Mouse (Mus musculus): Measurements from ENCODE around the gene Gm2663.
A peak's percentile ranks its signal among the peaks of the same experiment; 100 is the strongest.
"Not testable (repeated sequence)": the region's sequence is repeated elsewhere in the genome, so short reads cannot be mapped to it uniquely, and the experiment has no call there.

Gene Gm2663

DNA sequence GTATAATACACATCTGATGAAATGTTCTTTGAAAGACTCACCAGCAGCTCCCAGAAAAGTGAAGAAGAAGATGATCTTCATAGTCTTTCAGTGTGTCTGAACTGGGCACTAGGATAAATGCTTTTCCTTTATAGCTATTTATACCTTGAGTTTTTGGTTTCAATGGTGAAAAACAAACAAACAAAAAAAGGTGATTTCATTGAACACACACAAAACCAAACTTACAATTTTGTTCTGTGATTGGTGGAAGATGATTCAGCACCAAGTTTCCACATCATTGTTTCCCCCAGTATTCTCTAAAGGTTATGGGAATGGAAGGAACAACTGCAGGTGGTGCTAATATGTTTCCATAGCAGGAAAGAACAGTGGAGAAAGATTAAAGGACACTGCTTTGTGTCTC, at the start of gene Gm2663:
Gene Gm2663, minus strand, starts transcription at position 101 of the 400 bp plus-strand sequence.
- DNase-seq (ENCODE audit: low read depth, low spot score), result not testable (repeated sequence)

DNA sequence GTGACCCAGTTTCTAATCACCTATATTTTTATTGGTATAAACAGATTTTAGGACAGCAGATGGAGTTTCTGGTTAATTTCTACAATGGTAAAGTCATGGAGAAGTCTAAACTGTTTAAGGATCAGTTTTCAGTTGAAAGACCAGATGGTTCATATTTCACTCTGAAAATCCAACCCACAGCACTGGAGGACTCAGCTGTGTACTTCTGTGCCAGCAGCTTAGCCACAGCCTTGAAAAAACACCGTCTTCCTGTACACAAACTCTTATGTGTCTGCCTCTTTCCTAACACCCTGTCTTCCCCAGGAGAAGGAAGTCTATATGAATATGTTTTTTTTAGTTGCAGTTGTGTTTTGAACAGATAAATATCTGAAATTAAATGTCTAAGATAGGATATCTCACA, 49.3 kb upstream of the Gm2663 start:
- DNase-seq (ENCODE audit: low read depth, low spot score), result no peak

DNA sequence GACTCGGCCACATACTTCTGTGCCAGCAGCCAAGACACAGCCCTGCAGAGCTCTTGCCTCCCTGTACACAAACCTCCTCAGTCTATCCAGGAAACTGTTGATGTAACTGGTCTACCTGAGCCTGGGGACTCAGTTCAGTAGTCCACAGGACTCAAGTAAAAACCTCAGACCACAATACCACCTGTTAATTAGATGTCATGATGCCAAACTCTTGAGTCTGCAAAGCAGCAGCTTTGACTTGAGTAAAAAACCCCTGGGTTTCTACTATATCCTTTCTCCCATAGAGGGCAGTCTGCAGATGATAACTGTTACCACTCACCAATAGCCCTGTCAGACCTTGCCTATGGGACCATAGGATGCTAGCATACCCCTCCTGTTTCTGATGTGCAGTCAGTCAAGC, 48.7 kb upstream of the Gm2663 start:
- no peak for DNase-seq (ENCODE audit: low read depth, low spot score)

DNA sequence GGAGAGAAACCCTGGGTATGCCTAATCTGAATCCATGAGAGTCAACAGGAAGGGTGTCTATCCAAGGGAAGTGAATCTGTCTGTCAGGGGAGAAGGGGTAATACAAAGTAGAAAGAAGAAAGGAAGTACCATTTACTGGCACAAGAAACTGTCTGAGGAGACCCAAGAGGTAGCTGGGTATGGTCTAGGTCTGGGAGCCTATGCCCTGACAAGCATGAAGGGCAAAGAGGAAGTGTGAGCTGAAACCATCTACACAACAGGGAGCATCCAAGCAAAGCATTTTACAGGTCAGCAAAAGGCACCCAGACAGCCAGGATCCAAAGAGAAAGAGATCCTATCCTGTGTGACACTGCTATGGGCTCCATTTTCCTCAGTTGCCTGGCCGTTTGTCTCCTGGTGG, 47.9 kb upstream of the Gm2663 start:
- DNase-seq (ENCODE audit: low read depth, low spot score), result no peak

DNA sequence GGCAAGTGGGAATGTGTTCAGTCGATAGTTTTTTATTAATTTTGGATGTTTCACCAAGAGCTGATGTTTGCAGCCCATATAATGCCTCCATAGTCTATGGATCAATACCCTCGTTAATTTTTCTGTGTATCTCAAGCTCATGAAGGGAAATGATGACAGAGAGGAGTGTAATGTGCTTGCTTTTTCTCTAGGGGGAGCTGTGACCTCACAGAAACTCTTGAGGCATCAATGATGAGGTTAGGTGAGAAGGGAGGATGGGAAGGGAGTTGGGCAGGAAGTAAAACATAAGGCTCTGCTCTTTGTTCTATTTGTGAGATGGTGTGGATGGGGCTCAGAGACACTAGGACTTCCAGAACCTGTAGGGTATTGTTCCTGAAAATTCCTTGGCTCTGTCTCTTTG, 47.3 kb upstream of the Gm2663 start:
- DNase-seq (ENCODE audit: low read depth, low spot score), result no peak

DNA sequence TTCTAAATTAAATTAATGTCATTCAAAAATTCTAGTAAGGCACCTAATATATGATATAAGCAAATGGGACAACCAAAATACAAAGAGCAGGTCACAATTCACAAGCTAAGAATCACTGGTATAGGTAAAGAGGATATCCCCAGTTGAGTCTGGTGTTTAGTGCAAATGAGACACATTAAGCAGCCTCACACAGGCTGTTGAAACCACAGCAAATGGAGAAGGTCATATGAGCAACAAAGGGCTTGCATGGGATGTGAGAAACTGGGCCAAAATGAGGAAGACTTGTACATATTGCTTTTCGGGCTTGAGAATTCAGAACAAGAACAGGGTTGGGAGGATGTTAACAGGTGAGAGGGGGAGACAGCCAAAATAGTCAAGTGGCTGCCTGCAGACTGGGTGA, 45.5 kb upstream of the Gm2663 start:
- DNase-seq (ENCODE audit: low read depth, low spot score), result no peak

DNA sequence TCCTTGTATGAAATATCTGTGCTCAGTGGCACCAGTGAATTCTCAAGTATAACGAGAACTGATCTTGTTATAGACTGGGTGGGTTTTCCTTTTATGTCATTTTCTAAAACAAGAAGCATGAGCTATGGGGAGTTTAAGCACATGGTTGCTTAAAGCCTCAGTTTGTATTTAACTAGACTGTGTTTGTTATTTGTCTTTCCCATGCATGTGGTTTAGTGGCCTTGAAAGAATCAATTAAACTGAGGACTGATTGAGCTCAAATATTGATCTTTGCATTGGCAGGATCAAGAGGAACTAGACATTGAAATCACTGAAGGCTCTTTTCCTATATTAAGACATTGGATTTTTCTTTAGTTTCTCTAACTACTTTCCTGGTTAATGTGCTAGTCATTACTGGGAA, 45.0 kb upstream of the Gm2663 start:
- no peak for DNase-seq (ENCODE audit: low read depth, low spot score)

DNA sequence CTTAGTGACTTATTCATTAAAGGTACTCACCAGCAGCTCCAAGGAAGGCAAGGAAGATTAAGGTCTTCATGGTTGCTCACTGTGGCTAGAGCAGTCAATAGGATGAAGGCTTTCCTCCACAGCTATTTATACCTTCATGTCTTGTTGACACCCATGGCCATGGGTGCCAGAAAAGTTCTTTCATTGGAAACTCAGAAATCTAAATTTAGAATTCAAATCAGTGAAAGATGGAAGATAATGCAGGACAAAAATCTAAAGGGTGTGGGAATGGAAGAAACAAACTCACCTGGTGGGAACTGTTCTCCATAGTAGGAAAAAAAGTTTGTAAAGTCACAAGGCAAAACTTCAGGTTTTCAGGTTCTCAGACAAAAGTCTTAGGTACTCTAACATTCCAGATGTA, 36.1 kb upstream of the Gm2663 start, which contains the start of gene 2210010C04Rik:
Gene 2210010C04Rik, minus strand, starts transcription at position 101 of the 400 bp plus-strand sequence.
- no peak for DNase-seq (ENCODE audit: low read depth, low spot score)

DNA sequence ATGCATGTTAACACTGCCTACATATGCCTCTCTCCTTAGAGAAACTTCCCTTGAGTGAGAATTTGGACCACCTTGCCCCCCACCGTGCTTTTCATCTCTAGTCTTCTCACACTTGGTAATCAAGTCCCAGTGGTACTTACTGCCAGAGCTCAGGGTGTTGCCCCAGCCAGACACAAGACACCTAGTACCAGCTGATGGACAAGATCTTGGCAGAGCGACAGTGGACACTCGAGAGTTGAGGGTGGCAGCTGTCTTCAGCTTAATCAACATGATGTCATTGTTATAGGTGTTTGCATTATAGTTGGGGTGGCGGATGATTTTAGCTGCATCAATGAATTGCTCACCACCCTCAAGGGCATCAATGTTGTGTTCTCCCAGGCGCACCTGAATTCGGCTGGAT, 33.5 kb upstream of the Gm2663 start:
- DNase-seq (ENCODE audit: low read depth, low spot score), result no peak

DNA sequence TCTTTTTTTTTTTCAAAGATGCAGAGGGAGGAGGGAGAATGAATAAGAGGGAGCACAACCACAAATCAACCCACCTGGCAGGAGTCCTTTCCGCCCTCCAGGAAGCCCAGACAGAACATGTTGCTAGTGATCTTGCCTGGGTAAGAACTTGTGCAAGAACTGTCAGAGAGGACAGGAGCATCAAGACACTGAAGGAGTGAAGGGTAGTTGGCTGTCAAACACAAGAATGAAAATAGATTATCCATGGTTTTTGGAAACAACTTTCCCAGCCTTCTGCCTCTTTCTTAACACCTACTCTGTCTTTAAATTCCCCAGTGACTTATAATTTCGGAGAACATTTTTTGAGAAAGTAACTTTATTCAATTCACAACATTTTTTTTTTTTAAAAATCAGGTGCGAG, 33.0 kb upstream of the Gm2663 start:
- DNase-seq (ENCODE audit: low read depth, low spot score), result no peak

DNA sequence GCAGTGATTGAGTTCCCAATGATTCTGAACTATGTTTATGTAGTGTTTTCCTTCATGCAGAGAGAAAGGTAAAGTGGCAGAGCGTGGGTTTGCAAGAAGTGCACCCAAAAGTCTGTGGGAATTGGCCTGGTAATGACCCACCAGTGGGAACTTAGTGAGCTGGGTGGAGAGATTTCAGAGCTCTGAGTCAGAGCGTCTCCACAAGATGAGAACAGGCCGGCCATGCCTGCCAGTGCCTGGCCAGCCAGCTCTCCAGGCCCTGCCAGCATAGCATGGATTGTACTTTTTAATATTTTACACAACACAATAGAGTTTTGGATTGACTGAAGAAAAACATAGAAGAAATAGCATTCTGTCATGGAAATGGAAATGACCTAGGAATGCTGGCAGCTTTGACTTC, 31.5 kb upstream of the Gm2663 start:
- no peak for DNase-seq (ENCODE audit: low read depth, low spot score)

DNA sequence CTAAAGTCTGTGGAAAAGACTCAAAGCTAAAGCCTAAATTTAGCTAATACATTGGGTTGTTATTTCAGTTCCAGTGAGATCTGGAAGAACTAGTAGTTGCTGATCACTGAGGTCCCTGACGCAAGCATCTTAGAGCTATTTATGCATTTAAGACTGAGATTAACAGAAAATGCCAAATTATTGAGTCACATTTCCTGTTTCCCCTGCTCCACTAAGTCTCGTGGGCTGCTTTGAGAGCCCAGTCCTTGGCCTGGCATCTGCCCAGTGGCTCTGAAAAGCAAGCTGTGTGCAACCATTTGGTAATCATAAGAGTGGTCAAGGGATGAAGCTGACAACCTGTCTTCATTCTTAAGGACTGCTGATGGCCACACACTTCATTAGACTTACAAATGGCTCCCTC, 27.8 kb upstream of the Gm2663 start:
- DNase-seq (ENCODE audit: low read depth, low spot score), result peak; percentile 7

DNA sequence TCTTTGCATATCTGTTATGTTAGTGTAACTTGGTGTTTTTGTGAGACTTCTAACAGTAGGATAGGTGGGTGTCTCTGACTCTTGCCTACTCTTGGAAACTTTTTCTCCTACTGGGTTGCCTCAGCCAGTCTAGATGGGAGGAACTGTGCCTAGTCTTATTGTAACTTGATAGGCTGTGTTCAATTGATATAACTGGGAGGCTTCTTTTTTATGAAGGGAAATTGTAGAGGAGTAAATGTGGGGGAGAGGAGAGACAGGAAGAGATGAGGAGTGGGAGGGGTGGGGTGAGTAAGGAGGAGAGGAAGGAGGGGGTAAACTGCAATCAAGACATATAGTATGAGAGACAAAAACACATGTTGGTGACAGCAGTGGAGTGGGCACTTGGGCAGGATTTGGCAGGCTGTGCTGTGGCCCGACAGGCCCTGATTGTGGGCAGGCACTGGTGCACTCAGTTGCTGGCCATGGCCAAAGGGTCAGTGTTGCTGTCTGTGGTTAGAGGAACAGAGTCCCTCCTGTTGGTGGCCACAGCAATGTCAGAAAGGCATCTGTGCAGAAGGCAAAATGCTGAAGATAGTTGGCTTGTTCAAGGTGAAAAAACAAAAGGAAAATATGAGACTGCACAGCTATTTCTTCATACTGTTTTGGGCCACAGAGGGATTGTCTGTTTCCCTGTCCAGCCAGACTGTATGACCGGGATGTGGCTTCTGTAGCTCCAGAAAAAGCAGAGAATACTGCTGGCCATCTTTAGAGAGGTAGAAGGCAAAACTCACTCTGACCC, 26.8 kb upstream of the Gm2663 start:
- DNase-seq (ENCODE audit: low read depth, low spot score), result no peak

DNA sequence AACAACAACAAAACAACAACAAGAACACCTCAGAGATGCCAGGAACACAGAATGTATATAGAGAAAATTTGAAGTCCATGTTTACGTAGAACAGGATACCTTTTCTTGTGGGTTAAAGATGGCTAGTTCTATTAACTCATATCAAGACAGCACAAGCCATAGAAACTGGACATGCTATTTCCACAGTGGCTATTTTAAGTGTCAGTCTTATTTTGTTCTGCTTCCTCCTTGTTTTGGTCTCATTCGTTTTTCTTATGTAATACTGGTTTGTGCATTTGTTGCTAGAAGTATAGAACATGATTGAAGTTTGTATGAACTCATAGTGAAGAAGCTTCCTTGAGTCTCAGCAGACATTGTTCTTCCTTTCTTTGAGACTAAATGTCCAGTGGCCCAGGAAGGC, 19.9 kb upstream of the Gm2663 start:
- no peak for DNase-seq (ENCODE audit: low read depth, low spot score)

DNA sequence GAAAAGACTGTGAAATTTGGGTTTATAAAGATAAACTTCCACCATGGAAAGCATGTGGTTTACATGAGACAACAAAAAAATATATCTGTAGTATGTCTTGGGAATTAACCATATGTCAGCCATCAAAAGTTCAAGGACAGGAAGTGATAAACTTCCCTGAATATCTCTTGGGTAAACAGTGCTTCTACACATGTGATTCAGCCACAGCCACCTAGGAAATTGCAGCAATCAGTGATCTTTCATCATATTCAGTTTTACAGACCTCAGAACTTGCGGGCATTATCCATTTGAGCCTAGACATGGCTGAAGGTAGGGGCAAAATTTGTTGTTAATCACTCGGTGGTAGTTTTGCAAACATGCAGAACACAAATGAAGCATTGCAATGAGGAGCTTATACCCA, 19.4 kb upstream of the Gm2663 start:
- no peak for DNase-seq (ENCODE audit: low read depth, low spot score)

DNA sequence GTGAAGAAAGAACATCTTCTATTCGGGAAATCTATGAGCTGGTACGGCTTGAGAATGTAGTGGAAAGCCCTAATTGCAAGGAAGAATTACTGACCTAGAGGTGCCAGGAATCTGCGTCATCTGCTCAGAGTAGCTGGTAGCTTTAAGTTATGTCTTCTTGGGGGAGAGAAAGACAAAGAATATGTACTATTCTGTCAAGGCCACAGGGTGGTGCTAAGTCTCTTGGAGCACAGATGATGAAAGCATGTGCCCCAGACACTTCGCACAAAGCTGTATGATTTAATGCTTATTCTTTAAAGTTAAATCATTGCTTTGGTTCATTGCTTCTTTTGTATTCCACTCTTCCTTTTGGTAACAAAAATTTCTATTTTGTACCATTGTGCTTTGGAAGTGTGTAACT, 15.8 kb upstream of the Gm2663 start:
- no peak for DNase-seq (ENCODE audit: low read depth, low spot score)

DNA sequence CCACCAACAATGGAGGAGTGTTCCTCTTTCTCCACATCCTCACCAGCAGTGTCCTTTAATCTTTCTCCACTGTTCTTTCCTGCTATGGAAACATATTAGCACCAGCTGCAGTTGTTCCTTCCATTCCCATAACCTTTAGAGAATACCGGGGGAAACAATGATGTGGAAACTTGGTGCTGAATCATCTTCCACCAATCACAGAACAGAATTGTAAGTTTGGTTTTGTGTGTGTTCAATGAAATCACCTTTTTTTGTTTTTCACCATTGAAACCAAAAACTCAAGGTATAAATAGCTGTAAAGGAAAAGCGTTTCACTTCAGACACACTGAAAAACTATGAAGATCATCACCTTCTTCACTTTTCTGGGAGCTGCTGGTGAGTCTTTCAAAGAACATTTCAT, 34.8 kb downstream of the Gm2663 start, which contains the start of gene 1810009J06Rik:
Gene 1810009J06Rik, plus strand, starts transcription at position 301 of the 400 bp plus-strand sequence.
- not testable (repeated sequence) for DNase-seq (ENCODE audit: low read depth, low spot score)

DNA sequence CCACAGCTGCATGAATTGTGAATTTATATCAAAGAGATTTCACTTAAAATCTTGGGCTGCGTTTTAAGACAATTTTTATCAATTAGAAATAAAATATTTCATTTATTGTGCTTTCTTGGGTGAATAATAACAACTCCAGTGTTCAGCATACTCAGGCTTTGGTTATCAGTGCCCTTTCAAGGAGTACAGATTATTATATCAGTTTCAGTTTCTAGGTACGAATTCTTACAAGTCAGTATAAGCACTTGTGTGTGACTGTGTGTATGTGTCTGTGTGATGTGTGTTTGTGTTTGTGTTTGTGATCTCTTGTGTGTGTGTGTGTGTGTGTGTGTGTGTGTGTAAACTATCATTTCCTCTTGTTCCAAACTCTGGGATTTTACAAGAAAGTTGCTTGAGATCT, 45.6 kb downstream of the Gm2663 start:
- no peak for DNase-seq (ENCODE audit: low read depth, low spot score)

DNA sequence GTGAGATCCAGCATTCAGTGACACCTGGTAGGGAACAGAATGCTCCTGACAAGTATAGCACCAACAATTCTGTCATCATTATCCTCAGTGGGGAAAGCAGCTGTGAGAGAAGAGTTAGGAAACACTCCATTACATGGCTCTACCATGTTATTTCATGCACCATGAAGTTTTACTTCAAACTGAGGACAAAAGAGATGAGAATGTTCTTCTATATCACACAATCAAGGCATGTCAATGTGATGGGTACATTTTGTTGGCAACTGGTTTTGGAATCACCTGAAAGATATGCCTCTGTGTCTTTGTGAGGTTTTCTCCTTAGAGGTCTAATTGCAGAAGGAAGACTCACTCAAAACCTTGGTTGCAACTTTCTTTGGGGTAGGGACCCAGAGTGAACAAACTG, 47.5 kb downstream of the Gm2663 start, which contains the start of gene Gm4744:
Gene Gm4744, minus strand, starts transcription at position 101 of the 400 bp plus-strand sequence.
- DNase-seq (ENCODE audit: low read depth, low spot score), result no peak

All from skeletal muscle tissue, adult 2 months (tissue).